Mouse (Mus musculus): ENCODE results near the gene Mpst. TPM values are rescaled to one million over a fixed set of nuclear protein-coding genes. Genes with fewer than 3 reads are reported as not detected.

Mpst gene
- polyA plus RNA-seq, 1 experiment from 2014 or later: 3.2 TPM

- DNase-seq (ENCODE audit: low spot score) (no peak), ATAC-seq (ENCODE audit: low FRiP score) (no peak)
- no peaks in the 10 kb centered on the region for H3K9me3 ChIP-seq (ENCODE audit: control insufficient read depth, low read length)
- peak overlapping the region; percentile 82 for H3K27ac ChIP-seq
- H3K36me3 ChIP-seq (replicated peaks; ENCODE audit: control insufficient read depth, insufficient read depth): peaks cover 30% of the 10 kb centered on the region
- 83% methylated on average over 13 of the region's 13 CpGs for WGBS
- no peak overlapping the region for H3K9ac ChIP-seq
- no peaks in the 10 kb centered on the region for H3K27me3 ChIP-seq (ENCODE audit: control insufficient read depth, insufficient read depth, low read length)
- peaks cover 16% of the 10 kb centered on the region; the same call in 1 of the 2 replicates for H3K4me1 ChIP-seq (replicated peaks; ENCODE audit: control insufficient read depth, insufficient read depth, low read length)
- peak overlapping the region; percentile 96; the same call in 1 of the 2 replicates for H3K4me3 ChIP-seq (replicated peaks; ENCODE audit: low read length)
- peak overlapping the region; percentile 95 for H3K4me2 ChIP-seq (replicated peaks)
These were observed 23.8 kb downstream of the Mpst start for GRCm38 (mm10) chr15:78429871-78430622.

GRCm38 (mm10) chr15:78430874-78431273, 24.7 kb downstream of the Mpst start:
- Histone ChIP-seq H3K36me3 (replicated peaks; ENCODE audit: control insufficient read depth, insufficient read depth) (peaks cover 35% of the 10 kb centered on the region), H3K4me1 (replicated peaks; ENCODE audit: control insufficient read depth, insufficient read depth, low read length) (peaks cover 16% of the 10 kb centered on the region; the same call in 1 of the 2 replicates), H3K27ac (no peak overlapping the region), H3K4me3 (replicated peaks; ENCODE audit: low read length) (no peak overlapping the region), H3K4me2 (replicated peaks) (no peak overlapping the region), H3K9me3 (ENCODE audit: control insufficient read depth, low read length) (no peaks in the 10 kb centered on the region), H3K9ac (no peak overlapping the region), H3K27me3 (ENCODE audit: control insufficient read depth, insufficient read depth, low read length) (no peaks in the 10 kb centered on the region)
- WGBS: 85% methylated on average over 10 of the region's 10 CpGs
- DNase-seq (ENCODE audit: low spot score) (no peak), ATAC-seq (ENCODE audit: low FRiP score) (no peak)

- H3K27me3 ChIP-seq (ENCODE audit: control insufficient read depth, insufficient read depth, low read length): no peaks in the 10 kb centered on the region
- peaks cover 42% of the 10 kb centered on the region for H3K36me3 ChIP-seq (replicated peaks; ENCODE audit: control insufficient read depth, insufficient read depth)
- no peak overlapping the region for H3K4me3 ChIP-seq (replicated peaks; ENCODE audit: low read length)
- H3K4me2 ChIP-seq (replicated peaks): no peak overlapping the region
- H3K4me1 ChIP-seq (replicated peaks; ENCODE audit: control insufficient read depth, insufficient read depth, low read length): peaks cover 23% of the 10 kb centered on the region; the same call in 1 of the 2 replicates
- 83% methylated on average over 7 of the region's 7 CpGs for WGBS
- no peak overlapping the region for H3K9ac ChIP-seq
- no peak overlapping the region for H3K27ac ChIP-seq
- no peaks in the 10 kb centered on the region for H3K9me3 ChIP-seq (ENCODE audit: control insufficient read depth, low read length)
- ATAC-seq (ENCODE audit: low FRiP score) (no peak), DNase-seq (ENCODE audit: low spot score) (no peak)
These were observed 25.4 kb downstream of the Mpst start for GRCm38 (mm10) chr15:78431541-78432121.

GRCm38 (mm10) chr15:78434896-78435520, 28.8 kb downstream of the Mpst start:
- Histone ChIP-seq H3K9me3 (ENCODE audit: control insufficient read depth, low read length) (no peaks in the 10 kb centered on the region), H3K36me3 (replicated peaks; ENCODE audit: control insufficient read depth, insufficient read depth) (peaks cover 42% of the 10 kb centered on the region), H3K4me3 (replicated peaks; ENCODE audit: low read length) (no peak overlapping the region), H3K4me2 (replicated peaks) (no peak overlapping the region), H3K4me1 (replicated peaks; ENCODE audit: control insufficient read depth, insufficient read depth, low read length) (peaks cover 17% of the 10 kb centered on the region; the same call in 1 of the 2 replicates), H3K27ac (no peak overlapping the region), H3K9ac (no peak overlapping the region), H3K27me3 (ENCODE audit: control insufficient read depth, insufficient read depth, low read length) (no peaks in the 10 kb centered on the region)
- DNase-seq (ENCODE audit: low spot score) (peak; percentile 59), ATAC-seq (ENCODE audit: low FRiP score) (no peak)
- WGBS: 25% methylated on average over 6 of the region's 6 CpGs

- no peak overlapping the region for H3K9ac ChIP-seq
- 83% methylated on average over 11 of the region's 11 CpGs for WGBS
- H3K4me1 ChIP-seq (replicated peaks; ENCODE audit: control insufficient read depth, insufficient read depth, low read length): peaks cover 14% of the 10 kb centered on the region; the same call in 1 of the 2 replicates
- H3K27ac ChIP-seq: no peak overlapping the region
- H3K27me3 ChIP-seq (ENCODE audit: control insufficient read depth, insufficient read depth, low read length): no peaks in the 10 kb centered on the region
- H3K4me2 ChIP-seq (replicated peaks): no peak overlapping the region
- DNase-seq (ENCODE audit: low spot score) (no peak), ATAC-seq (ENCODE audit: low FRiP score) (no peak)
- no peaks in the 10 kb centered on the region for H3K9me3 ChIP-seq (ENCODE audit: control insufficient read depth, low read length)
- no peak overlapping the region for H3K4me3 ChIP-seq (replicated peaks; ENCODE audit: low read length)
- peaks cover 41% of the 10 kb centered on the region for H3K36me3 ChIP-seq (replicated peaks; ENCODE audit: control insufficient read depth, insufficient read depth)
These were observed 29.5 kb downstream of the Mpst start for GRCm38 (mm10) chr15:78435681-78436080.

GRCm38 (mm10) chr15:78436380-78437192, 30.4 kb downstream of the Mpst start:
- peak; percentile 68 for DNase-seq (ENCODE audit: low spot score)
- H3K9me3 ChIP-seq (ENCODE audit: control insufficient read depth, low read length): no peaks in the 10 kb centered on the region
- 11% methylated on average over 31 of the region's 32 CpGs for WGBS
- ATAC-seq (ENCODE audit: low FRiP score): no peak; the same call in 1 of the 2 replicates
- peaks cover 14% of the 10 kb centered on the region; the same call in 1 of the 2 replicates for H3K4me1 ChIP-seq (replicated peaks; ENCODE audit: control insufficient read depth, insufficient read depth, low read length)
- H3K27me3 ChIP-seq (ENCODE audit: control insufficient read depth, insufficient read depth, low read length): no peaks in the 10 kb centered on the region
- peaks cover 32% of the 10 kb centered on the region for H3K36me3 ChIP-seq (replicated peaks; ENCODE audit: control insufficient read depth, insufficient read depth)
- H3K9ac ChIP-seq: peak overlapping the region; percentile 8
- H3K4me3 ChIP-seq (replicated peaks; ENCODE audit: low read length): no peak overlapping the region; the same call in 1 of the 2 replicates
- peak overlapping the region; percentile 44 for H3K4me2 ChIP-seq (replicated peaks)
- peak overlapping the region; percentile 22; the same call in 1 of the 2 replicates for H3K27ac ChIP-seq

- no peaks in the 10 kb centered on the region for H3K9me3 ChIP-seq (ENCODE audit: control insufficient read depth, low read length)
- DNase-seq (ENCODE audit: low spot score) (no peak), ATAC-seq (ENCODE audit: low FRiP score) (no peak)
- H3K27me3 ChIP-seq (ENCODE audit: control insufficient read depth, insufficient read depth, low read length): no peaks in the 10 kb centered on the region
- 20% methylated on average over 23 of the region's 23 CpGs for WGBS
- H3K27ac ChIP-seq: peak overlapping the region; percentile 43; the same call in 1 of the 2 replicates
- H3K4me3 ChIP-seq (replicated peaks; ENCODE audit: low read length): no peak overlapping the region
- 0 out of 2 replicates have a peak overlapping the region, but pooled peaks have one; percentile 8 for H3K9ac ChIP-seq
- peaks cover 32% of the 10 kb centered on the region for H3K36me3 ChIP-seq (replicated peaks; ENCODE audit: control insufficient read depth, insufficient read depth)
- H3K4me2 ChIP-seq (replicated peaks): peak overlapping the region; percentile 44
- H3K4me1 ChIP-seq (replicated peaks; ENCODE audit: control insufficient read depth, insufficient read depth, low read length): peaks cover 14% of the 10 kb centered on the region; the same call in 1 of the 2 replicates
These were observed 31.2 kb downstream of the Mpst start for GRCm38 (mm10) chr15:78437237-78438017.

- Histone ChIP-seq H3K27ac (no peak overlapping the region), H3K9me3 (ENCODE audit: control insufficient read depth, low read length) (no peaks in the 10 kb centered on the region), H3K27me3 (ENCODE audit: control insufficient read depth, insufficient read depth, low read length) (no peaks in the 10 kb centered on the region), H3K4me3 (replicated peaks; ENCODE audit: low read length) (no peak overlapping the region), H3K4me1 (replicated peaks; ENCODE audit: control insufficient read depth, insufficient read depth, low read length) (peaks cover 14% of the 10 kb centered on the region; the same call in 1 of the 2 replicates), H3K36me3 (replicated peaks; ENCODE audit: control insufficient read depth, insufficient read depth) (peaks cover 28% of the 10 kb centered on the region), H3K9ac (no peak overlapping the region), H3K4me2 (replicated peaks) (no peak overlapping the region)
- WGBS: 34% methylated on average over 4 of the region's 4 CpGs
- ATAC-seq (ENCODE audit: low FRiP score): no peak
- no peak for DNase-seq (ENCODE audit: low spot score)
These were observed 31.8 kb downstream of the Mpst start for GRCm38 (mm10) chr15:78438018-78438394.
